Mouse (Mus musculus): ENCODE results near the gene Prkcb.
"Not testable (repeated sequence)": the region's sequence is repeated elsewhere in the genome, so short reads cannot be mapped to it uniquely, and the experiment has no call there.

Gene Prkcb

DNA sequence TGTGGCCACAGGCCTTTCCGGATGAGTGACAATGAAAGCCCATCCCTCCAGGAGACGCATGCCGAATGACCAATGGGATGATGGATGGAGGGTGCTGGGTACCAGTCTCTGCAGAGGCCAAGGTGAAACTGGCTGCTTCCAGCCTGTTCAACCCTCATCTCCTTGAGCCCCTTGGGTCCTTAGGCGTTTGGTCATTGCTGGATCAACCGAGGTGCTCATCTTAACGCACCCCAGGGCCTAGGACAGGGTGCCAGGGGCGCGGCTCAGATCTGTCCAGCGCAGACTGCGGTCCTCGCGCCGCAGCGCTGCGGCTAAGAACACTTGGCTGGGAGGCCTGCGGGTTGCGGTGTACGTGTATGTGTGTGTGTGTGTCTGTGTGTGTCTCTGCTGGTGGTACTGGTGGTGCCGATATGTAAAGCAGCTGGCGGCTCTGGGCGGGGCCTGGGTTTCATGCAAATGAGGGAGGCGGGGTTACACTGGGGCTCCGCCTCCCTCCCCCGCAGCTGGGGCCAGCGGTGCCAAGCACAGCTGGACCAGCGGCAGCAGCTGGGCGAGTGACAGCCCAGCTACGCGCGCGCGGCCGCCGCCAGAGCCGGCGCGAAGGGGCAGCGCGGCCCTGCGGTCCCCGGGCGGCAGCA lies at the start of gene Prkcb:
Prkcb (plus strand) TSS at position 147 of the 638 bp plus-strand sequence.
- DNase-seq: peak; percentile 84

DNA sequence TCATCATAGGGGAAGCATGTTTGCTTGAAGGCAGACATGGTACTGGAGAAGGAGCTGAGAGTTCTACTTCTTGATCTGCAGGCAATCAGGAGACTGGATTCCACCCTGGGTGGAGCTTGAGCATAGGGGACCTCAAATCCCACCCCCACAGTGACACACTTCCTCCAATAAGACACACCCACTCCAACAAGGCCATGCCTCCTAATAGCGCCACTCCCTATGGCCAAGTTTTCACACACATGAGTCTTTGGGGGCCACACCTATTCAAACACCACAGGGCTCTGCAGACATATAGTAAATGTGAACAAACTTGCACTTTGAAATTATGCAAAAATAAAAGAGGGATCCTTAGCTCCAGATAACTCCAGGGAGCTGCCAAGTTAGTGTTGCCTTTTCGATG lies 49.6 kb upstream of the Prkcb start:
- no peak for DNase-seq

DNA sequence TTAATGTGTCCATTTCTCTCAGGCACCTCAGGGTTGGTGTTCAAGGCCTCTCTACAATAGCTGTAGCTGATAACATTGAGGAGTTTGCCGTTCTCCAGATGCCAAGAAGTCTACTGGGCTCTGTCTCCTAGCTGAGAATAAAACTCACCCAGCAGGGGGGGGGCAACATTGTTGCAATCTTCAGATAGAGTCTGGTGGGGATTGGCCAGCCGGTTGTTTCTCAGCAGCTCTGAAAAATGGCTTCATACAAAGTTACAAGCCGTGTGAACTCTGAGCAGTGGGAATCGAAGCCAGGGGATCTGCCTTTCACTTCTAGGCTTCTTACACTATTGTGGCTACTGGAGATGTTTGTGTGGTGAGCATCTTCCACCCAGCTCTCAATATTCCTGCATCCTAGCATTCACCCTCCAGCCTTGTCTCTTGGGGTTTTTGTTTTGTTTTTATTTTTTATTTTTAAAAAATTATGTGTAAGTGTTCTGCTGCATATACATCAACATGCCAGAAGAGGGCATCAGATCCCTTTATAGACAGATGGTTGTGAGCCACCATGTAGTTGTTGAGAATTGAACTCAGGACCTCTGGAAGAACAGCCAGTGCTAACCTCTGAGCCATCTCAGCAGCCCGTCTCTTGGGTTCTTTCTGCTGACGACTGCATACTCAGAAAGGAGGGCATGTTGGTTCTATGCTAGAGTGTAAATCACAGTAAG lies 48.0 kb upstream of the Prkcb start:
- no peak for DNase-seq

DNA sequence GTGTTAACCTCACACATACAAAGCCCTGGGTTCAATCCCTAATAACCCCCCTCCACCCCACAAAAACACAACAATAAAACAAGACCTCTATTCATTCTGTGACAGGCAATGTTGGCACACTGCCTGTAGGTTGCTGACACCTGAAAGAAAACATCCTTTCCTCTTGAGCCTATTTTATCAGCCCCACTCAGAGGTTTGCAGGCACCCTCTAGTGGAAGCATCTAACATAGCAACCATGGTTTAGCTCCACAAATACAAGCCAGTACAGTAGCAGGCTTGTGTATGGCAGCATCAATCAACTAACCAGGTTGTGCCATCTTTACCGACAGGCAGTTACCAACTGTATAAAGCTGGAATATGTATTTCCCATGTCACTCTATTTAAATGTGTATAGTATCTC lies 46.3 kb upstream of the Prkcb start:
- peak; percentile 25 for DNase-seq

DNA sequence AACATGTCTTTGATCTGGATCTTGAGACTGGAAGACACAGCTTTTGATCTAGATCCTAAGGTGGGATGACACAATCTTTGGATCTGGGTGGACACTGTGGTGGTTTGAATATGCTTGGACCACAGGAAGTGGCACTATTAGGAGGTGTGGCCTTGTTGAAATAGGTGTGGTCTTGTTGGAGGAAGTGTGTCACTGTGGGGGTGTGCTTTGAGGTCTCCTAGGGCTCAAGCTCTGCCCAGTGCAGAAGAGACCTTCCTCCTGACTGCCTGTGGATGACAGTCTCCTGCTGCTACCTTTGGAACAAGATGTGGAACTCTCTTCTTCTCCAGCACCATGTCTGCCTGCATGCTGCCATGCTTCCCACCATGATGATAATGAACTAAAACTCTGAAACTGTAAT lies 45.8 kb upstream of the Prkcb start:
- DNase-seq: not testable (repeated sequence)

DNA sequence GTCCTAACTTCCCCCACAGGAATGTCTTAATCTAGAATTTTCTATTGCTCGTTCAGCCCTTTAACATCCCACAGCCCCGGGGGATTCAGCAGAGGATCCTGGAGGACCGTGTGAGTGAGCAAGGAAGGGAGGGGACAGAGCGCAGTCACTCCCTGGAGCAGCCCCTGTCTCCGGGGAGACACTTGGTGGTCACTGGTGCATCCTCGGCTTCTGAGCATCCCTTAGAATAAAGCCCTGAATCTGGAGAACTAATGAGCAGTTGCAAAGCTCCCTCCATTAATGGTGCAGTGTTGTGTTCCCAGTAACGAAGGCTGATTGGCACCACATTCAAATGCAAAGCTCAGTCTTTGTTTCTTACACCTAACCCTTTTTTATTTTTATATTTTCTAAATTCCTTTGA lies 44.4 kb upstream of the Prkcb start:
- no peak for DNase-seq

DNA sequence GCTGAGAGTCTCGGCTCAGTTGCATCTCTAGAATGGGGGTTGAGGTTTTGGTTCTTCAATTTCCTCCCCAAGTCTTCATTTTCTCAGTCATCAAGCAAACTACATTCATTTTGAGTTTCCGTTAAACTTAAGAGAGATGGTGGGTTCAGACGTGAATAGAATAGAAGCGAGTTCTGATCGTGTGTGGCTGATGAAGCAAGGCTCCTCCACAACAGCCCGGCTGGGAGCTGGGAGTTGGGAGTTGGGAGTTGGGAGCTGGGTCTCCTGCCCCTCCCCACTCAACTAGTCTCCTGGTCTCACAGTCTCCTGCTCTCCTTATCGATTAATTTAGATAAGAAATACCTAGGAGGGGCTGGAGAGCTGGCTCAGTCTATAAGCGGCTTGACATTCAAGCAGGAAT lies 44.0 kb upstream of the Prkcb start:
- no peak for DNase-seq

DNA sequence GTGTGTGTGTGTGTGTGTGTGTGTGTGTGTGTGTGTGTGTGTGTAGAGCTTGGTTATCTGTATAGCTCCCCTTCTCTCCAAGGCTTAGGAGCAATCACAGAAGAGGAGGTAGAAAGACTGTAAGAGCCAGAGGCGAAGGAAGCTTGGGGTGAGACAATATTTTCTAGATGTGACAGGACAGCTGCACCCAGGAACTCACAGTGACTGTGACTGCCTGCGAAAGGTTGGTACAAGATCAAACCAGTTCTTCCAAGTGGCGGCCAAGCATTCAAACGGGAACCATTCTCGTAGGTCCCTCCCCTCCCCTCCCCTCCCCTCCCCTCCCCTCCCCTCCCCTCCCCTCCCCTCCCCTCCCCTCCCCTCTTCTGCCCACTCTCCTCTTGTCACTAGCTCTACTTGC lies 42.6 kb upstream of the Prkcb start:
- no peak for DNase-seq

DNA sequence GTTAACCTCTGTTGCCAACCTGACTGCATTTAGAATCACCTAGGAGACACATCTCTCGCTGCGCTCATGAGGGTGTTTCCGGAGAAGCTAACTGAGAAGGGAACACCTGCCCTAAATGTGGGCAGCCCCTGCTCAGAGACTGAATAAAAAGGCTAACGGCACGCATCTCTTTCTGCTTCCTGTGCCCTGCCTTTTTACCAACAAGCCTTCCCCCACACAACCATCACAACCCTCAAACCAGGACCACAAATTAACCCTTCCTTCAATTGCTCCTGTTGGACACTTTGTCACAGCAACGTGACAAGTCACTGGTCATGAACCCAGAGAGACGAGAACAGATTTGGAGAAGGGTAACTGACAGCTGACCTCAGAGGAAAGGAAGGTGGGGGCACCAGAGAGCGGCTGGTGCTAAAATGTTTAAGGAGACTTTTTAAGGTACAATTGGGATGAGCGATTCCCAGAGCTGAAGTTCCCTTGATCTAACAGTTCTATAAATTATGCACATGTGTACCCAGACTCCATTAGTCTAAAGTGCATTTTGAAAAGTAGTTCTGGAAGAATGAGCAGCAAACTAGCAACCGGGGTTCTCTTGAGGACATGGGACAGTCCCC lies 41.2 kb upstream of the Prkcb start:
- no peak for DNase-seq

DNA sequence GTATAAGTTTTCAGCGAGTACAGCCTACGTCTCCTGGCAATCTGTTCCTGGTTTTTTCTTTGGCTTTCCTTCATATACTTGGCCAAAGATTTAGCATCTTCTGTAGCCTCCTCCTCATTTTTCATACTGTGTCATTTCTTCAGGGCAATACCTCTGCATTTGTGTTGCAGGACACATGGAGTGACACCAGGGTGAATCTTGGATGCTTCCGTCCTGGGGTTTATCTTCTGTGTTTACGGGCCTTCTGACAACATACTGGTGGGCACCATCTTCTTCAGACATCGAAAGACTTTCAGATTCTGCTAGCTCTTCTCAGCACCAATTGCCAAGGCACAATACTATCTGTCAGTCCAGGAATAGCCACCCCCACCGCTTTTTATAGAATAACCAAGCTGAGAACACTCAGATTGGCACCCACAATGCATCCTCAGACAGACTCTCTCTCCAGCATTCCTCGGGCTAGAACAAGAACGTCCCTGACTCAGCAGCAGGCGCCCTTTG lies 39.2 kb upstream of the Prkcb start:
- peak; percentile 49 for DNase-seq

DNA sequence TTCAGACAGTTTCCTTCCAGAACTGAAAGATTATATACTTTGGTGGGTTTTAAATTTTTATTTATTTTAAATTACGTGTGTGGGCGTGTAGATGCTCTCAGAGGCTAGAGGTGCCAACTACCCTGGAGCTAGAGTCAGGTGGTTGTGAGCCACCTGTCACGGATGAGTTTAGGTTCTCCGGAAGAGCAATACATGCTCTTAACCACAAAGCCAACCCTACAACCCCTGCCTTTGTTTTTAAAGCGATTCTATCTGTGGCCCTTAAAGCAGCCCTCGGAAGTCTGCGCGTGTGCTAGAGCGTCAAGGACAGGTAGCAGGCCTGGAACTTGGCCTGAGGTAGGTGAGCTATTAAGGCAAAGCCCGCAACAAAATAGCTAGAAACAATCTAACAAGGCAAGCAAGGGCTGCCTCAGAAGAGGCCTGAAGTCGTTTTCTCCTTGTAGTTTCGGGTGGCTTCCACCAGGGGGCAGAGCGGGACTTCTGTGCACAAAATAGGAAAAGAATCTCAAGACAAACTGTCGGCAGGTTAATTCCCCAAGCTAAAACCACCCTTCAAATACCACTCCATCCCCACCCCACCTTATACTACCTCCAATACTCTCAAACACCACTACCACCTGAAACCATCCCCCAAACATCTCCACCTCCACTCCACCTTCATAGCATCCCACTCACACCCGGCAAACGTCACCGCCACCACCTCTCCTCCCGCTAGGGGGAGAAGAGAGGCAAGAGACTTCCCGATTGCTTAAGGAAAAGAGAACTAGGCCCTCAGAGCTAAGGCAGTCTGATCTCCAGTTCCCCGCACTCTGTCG lies 37.1 kb upstream of the Prkcb start:
- peak; percentile 75 for DNase-seq

DNA sequence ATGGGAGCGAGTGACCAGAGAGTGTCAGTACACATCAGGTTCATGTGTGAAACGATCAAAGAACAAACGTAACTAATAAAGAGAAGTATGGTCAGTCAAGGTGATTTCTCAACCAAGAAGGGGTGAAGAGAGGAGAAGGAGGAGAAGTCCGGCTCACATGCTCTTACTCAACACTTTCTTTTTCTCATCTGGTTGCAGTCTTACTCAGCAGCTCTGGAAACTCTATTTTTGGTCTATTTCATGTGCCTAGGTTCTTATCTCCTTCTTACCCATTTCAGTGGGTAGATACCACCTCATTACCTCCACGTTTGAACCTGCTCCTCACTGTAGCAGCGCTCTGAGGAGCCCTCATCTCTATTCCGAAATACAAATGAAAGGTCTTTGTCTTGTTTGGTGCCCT lies 31.8 kb upstream of the Prkcb start:
- no peak for DNase-seq

DNA sequence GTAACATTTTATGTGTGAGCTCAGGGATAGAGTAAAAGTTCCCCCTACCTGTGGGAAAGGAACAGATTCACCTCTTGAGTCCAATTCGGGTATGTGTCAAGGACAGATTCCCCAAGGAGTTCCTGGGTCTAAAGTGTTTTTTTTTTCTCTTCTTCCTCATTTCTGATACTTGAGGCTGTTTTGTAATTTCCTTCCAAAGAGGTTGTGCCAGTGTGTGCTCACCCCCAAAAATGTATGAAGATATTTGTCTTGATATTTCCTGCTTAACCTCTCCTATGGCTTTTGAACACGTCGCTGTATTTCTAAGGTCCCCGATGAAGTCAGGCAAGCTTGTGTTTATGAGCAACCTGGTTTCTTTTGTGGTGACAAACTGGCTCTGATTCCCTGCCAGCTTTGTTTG lies 30.0 kb upstream of the Prkcb start:
- no peak for DNase-seq

DNA sequence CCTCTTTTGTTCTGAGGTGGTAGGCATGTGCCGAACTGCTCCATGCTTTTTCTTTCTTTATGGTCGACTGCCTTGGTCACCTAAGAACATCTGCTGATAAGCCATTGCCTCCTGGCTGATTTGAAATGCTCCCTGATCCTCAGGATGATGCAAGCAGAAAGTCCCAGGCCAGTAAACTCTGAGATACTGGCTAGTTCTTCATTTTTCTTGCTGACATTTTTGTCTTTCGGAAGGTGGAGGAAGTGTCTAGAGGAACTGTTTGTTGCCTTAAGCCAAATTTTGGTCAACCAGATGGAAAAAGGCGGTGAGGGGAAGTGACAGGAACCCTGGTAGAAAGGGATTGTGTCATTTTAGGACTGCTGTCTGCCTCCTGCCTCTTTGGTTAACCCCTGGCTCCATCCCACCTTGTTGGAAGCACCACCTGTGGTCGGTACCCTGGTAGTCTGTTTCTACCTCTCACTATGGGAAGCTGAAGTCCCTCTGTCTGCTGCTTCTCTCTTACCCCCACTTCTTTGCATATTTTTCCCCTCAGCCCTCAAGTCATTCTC lies 28.4 kb upstream of the Prkcb start:
- no peak for DNase-seq

DNA sequence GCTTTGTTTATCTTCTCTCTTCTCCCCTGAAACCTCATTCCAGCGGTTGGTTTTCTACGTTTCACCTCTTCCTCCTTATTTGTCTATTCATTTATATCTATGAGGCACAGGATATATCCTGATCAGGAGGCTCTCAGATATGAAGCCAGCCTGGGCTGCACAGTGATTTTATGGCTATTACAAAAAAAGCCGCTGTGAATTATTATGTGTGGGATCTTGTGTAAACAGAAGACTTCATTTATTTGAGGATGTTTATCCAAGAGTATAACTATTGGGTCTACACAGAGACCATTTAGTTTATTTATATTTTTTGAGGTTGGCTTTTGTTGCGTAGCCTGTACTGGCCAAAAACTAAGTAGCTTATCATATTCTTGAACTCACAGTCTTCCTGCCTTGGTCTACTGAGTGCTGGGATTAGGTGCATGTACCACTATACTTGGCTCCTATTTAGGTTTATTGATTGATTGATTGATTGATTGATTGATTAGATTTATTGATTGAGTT lies 19.5 kb upstream of the Prkcb start:
- no peak for DNase-seq

DNA sequence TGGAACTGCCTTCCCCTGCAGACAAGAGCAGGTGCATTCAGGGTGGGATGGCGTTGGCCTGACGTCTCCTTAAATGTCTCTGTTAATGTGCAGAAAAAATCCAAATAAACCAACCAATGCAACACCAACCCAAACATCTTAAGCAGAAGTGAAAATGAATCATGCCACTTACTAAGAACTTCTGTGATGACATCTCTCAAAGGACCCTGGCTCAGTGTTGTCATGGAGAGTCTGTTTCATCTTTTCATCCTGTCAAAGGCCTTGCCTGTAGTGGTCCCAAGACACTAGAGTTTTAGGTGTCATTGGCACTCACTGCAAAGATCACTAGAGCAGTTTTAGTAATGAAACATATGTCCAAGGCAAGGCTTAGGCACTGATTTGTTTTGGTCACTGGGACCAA lies 16.2 kb upstream of the Prkcb start:
- no peak for DNase-seq

DNA sequence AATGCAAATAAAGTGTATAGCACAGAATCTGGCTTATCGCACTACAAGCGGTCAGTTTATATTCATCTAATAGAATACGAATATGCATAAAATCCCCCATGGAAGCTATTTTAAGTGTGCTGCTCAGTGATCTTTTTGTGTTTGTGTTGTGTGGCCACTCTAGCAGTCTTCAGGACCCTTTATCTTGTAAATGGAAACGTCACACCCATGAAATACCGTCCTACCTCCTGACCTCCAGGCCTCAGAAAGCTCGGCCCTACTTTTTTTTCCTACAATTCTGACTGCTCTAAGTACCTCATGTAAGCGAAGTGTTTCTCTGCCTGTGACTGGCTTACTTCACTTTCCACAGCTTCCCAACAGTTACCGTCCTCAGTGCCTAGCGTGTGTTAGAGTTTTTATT lies 9.0 kb upstream of the Prkcb start:
- no peak for DNase-seq

DNA sequence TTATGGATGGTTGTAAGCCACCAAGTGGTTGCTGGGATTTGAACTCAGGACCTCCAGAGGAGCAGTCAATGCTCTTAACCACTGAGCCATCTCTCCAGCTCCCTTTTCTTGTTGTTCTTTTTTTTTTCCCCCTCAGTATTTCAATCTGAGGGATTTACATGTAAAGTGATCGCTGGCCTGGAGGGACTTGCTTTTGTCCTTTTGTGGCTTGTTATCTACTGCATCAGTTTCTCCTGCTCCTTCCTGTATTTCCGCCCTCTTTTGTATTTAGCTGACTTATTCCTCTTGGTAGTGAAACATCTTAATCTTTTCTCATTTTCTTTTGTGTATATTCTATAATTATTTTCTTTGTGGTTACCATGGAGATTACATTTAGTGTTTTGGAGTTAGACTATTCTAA lies 8.2 kb upstream of the Prkcb start:
- DNase-seq: no peak

DNA sequence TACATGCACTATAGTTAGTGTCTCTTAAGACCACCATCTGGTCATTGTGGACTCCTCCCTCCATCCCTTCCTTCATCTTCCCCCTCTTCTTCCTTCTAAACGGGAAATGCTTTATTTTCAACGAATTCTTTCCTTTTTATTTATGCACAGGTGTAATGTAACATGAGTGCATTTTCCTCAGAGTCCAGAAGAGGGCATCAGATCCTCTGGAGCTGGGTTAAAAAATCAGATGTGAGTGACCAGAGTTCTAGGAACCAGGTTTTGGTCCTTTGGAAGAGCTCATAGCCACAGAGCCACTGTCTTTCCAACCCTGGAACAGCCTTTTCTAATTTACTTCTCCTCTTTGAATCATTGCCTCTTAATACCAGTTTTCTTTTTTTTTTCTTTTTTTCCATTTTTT lies 6.0 kb upstream of the Prkcb start:
- DNase-seq: no peak

DNA sequence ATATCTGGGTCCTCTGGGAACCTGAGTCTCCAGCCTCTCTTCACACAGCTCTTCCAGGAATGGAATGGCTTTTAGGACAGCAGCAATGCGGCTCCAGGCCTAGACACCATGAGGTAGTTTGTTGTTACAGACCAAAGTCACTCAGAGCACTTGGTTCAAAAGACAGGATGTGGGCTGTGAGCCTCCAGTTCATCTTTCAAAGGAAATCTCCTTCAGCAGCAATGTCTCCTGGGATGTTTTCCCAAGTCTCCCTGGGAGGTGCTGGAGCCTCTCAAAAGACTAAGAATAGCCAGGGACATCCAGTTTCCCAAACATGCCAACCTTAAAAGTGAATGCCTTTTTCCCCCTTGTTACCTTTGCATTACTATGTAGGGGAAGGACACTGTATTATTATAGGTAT lies 1.3 kb upstream of the Prkcb start:
- no peak for DNase-seq

DNA sequence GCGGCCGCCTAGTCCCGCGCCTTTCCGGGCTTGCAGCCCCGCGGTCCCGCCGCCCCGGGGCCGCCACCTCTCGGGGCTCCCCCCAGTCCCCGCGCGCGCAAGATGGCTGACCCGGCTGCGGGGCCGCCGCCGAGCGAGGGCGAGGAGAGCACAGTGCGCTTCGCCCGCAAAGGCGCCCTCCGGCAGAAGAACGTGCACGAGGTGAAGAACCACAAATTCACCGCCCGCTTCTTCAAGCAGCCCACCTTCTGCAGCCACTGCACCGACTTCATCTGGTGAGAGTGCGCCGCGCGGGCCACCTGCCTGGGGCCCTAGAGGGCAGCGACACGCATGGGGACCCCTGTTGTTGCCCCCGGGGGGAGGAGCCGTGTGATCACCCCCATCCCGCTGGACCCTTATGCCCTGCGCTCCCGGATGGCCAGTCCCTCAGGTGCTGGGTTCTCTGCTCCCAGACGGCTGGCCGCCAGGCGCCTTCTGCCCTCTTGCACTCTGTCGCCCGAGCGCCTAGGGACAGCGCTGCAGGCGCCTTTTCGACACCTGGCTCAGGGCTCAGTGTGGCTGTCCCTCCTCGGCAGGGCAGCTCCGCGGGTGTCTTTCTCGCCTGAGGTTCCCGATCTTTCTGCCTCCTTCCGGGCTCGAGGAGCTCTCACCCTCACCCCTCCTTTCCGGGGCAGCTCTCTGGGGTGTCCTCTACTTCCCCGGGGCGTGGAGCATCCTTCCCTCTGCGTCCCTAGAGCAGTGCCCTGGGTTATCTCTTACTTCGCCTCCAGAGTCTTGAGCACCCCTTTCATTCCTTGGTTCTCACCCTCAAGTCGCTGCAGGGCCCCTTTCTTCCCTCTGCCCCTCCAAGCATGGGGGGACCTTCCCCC lies 926 bp downstream of the Prkcb start:
- peak; percentile 39 for DNase-seq

DNA sequence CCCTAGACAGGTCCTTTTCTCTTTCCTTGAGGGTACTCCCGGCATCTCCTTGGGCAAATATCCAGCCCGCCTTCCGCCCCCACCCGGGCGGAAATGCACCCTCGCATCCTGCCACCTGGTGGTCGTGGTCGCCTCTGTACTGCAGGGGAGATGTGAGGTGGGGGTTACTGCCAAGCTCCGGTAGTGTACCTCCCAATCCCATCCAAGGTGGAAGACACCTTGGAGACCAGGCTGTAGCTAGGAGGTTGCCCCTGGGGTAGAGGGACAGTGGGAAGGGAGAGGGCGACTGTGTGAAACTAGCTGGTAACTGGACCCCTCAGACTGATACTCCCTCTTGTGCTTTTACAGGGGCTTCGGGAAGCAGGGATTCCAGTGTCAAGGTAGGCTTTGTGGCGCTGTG lies 1.6 kb downstream of the Prkcb start:
- peak; percentile 55 for DNase-seq

Data from right cerebral cortex, postnatal 25 days (tissue).